Mouse (Mus musculus): ENCODE results near the gene Rin1. TPM values are rescaled to one million over a fixed set of nuclear protein-coding genes. Genes with fewer than 3 reads are reported as not detected.

Gene Rin1
- polyA plus RNA-seq, 1 experiment from 2014 or later = 1.4 TPM

DNA sequence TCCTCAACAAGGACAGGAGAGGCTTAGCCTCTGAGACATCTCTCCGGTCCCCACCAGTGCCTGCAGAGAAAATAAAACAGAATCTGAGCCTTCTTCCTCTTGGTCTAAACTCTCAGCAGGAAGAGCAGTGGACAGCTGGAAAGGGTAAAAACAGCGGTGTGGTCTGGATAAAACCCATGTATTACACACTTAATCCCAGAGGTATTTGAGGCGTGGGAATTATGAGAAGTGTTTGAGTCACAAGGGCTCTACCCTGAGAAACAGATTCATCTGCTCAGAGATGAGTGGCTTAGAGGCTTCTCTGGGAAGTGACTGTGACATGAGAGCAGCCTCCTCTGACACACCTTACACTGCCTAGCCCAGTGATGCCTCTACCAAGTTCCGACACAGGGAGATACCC lies 32.7 kb upstream of the Rin1 start:
- no peaks in the 10 kb centered on the region for H3K9me3 ChIP-seq (replicated peaks; ENCODE audit: control insufficient read depth, low read length)
- H3K4me1 ChIP-seq (ENCODE audit: control insufficient read depth, insufficient read depth, low read length) = no peaks in the 10 kb centered on the region
- no peak for DNase-seq (ENCODE audit: low spot score)
- H3K4me3 ChIP-seq (ENCODE audit: low read depth, low read length) = no peak overlapping the region
- no peak overlapping the region for H3K4me2 ChIP-seq (ENCODE audit: low read length)
- no peak for ATAC-seq
- H3K9ac ChIP-seq (ENCODE audit: low read length) = no peak overlapping the region
- no peaks in the 10 kb centered on the region for H3K36me3 ChIP-seq (ENCODE audit: control insufficient read depth, insufficient read depth, low read length)
- no peak overlapping the region for H3K27ac ChIP-seq (ENCODE audit: low read depth, low read length)
- H3K27me3 ChIP-seq (replicated peaks; ENCODE audit: control insufficient read depth, insufficient read depth, low read length) = no peaks in the 10 kb centered on the region; the same call in 1 of the 2 replicates
- 88% methylated on average over 4 of the region's 4 CpGs for WGBS

DNA sequence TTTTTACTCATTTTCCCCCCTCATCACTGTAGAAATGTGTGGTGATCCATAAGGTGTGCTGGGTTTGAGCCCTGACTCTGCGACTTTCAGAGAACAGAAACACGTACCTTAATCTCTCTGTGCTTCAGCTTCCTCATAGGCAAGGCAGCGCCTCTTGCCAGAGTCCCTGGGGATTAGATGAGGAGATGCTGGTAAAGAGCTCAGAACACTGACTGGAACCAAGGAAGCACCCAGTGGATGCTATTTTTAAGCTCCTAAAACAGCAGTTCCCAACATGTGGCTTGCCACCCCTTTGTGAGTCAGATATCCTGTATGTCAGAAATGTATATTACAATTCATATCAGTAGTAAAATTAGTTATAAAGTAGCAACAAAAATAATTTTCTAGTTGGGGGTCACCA lies 32.1 kb upstream of the Rin1 start:
- 83% methylated on average over 3 of the region's 3 CpGs for WGBS

DNA sequence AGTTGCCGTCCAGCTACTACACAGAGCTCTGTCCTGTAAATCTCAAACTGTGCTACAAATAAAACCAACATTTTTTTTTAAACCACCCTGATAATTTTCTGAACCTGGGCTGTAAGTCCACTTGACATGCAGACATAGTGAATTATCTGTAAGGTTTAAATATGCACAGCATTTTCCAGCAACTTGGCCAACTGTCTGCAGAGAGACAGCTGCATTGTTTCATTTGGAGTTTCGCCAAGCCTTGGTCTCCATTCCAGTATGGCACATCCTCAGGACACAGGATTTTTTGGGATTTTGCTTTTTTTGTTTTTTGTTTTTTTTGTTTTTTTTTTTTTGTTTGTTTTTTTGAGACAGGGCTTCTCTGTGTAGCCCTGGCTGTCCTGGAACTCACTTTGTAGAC lies 28.9 kb upstream of the Rin1 start:
- H3K4me3 ChIP-seq (ENCODE audit: low read depth, low read length) = no peak overlapping the region
- no peaks in the 10 kb centered on the region for H3K36me3 ChIP-seq (ENCODE audit: control insufficient read depth, insufficient read depth, low read length)
- no peak overlapping the region for H3K4me2 ChIP-seq (ENCODE audit: low read length)
- H3K9me3 ChIP-seq (replicated peaks; ENCODE audit: control insufficient read depth, low read length) = no peaks in the 10 kb centered on the region
- H3K27ac ChIP-seq (ENCODE audit: low read depth, low read length) = no peak overlapping the region
- DNase-seq (ENCODE audit: low spot score) = peak; percentile 33
- no peaks in the 10 kb centered on the region; the same call in 1 of the 2 replicates for H3K27me3 ChIP-seq (replicated peaks; ENCODE audit: control insufficient read depth, insufficient read depth, low read length)
- H3K9ac ChIP-seq (ENCODE audit: low read length) = no peak overlapping the region
- ATAC-seq = no peak
- H3K4me1 ChIP-seq (ENCODE audit: control insufficient read depth, insufficient read depth, low read length) = no peaks in the 10 kb centered on the region
- WGBS = 75% methylated on average over 2 of the region's 2 CpGs

More for the DNA sequence above, 32.1 kb upstream of the Rin1 start:
- H3K36me3 ChIP-seq (ENCODE audit: control insufficient read depth, insufficient read depth, low read length) = no peaks in the 10 kb centered on the region
- no peak overlapping the region for H3K27ac ChIP-seq (ENCODE audit: low read depth, low read length)
- DNase-seq (ENCODE audit: low spot score) (no peak), ATAC-seq (no peak)
- H3K4me3 ChIP-seq (ENCODE audit: low read depth, low read length) = no peak overlapping the region
- no peak overlapping the region for H3K4me2 ChIP-seq (ENCODE audit: low read length)
- H3K4me1 ChIP-seq (ENCODE audit: control insufficient read depth, insufficient read depth, low read length) = no peaks in the 10 kb centered on the region
- no peaks in the 10 kb centered on the region for H3K9me3 ChIP-seq (replicated peaks; ENCODE audit: control insufficient read depth, low read length)
- no peaks in the 10 kb centered on the region; the same call in 1 of the 2 replicates for H3K27me3 ChIP-seq (replicated peaks; ENCODE audit: control insufficient read depth, insufficient read depth, low read length)
- no peak overlapping the region for H3K9ac ChIP-seq (ENCODE audit: low read length)

DNA sequence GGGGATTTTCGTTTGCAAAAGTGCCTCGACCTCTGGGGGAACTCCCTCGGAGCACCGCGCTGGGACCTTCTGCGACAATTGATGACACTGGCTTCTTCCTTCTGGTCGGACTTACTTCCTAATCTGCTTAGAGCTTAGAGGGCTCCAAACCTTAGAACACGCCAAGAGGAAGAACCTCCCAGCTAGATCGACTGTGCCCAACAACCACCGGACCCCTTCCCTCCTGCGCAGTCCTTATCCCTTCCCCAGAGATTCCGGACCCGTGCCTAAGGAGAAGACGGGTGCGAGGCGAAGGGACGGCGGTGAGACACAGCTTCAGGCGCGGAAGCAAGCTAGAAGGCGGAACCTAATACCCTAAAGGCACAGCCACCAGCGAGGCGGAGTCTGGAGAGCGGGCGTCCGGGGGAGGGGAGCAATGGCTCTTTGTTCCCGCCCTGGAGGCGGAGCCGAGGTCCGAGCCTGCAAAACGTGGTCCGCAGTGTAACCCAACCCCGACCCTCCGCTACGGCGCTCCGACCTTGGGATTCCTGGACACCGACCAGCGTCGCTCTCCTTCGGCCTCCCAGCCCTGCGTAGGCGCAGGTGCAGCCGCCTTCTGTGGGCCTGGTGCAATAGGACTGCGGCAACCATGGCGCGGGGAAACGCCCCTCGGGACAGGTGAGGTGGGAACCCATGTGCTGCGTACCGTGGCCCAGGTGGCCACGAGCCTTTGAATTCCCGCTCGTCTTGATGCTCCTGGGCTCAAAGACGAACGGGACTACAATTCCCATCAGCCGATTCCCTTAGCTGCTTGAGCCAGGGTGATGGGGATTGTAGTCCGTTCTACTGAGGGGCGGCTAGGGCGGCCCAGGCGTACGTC lies 26.4 kb upstream of the Rin1 start, which contains the start of gene Slc29a2:
Slc29a2 (plus strand) TSS at position 240 of the 859 bp plus-strand sequence.
- ATAC-seq = peak; percentile 94
- Histone ChIP-seq H3K9ac (ENCODE audit: low read length) (peak within 1 kb of the TSS; percentile 84), H3K36me3 (ENCODE audit: control insufficient read depth, insufficient read depth, low read length) (peaks cover 15% of the 10 kb centered on the region), H3K4me1 (ENCODE audit: control insufficient read depth, insufficient read depth, low read length) (no peaks in the 10 kb centered on the region), H3K27ac (ENCODE audit: low read depth, low read length) (peak within 1 kb of the TSS; percentile 89), H3K27me3 (replicated peaks; ENCODE audit: control insufficient read depth, insufficient read depth, low read length) (no peaks in the 10 kb centered on the region), H3K4me3 (ENCODE audit: low read depth, low read length) (peak within 1 kb of the TSS; percentile 72), H3K4me2 (ENCODE audit: low read length) (peak within 1 kb of the TSS; percentile 78), H3K9me3 (replicated peaks; ENCODE audit: control insufficient read depth, low read length) (no peaks in the 10 kb centered on the region)
- under 1% methylated on average over 62 of the region's 62 CpGs for WGBS
- peak; percentile 95 for DNase-seq (ENCODE audit: low spot score)

DNA sequence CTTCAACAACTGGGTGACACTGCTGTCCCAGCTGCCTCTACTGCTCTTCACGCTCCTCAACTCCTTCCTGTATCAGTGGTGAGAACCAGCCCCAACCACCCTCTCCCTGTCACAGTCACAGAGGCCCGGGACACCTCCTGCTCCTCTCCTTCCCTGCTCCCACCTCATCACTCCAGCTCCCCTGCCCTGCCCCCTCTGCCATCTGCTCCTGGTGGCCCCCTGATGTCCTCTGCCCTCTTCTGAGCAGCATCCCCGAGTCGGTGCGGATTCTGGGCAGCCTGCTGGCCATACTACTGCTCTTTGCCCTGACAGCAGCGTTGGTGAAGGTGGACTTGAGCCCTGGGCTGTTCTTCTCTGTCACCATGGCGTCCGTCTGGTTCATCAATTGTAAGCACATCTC lies 24.2 kb upstream of the Rin1 start:
- Histone ChIP-seq H3K4me2 (ENCODE audit: low read length) (no peak overlapping the region), H3K4me1 (ENCODE audit: control insufficient read depth, insufficient read depth, low read length) (no peaks in the 10 kb centered on the region), H3K9me3 (replicated peaks; ENCODE audit: control insufficient read depth, low read length) (no peaks in the 10 kb centered on the region), H3K27me3 (replicated peaks; ENCODE audit: control insufficient read depth, insufficient read depth, low read length) (no peaks in the 10 kb centered on the region), H3K9ac (ENCODE audit: low read length) (no peak overlapping the region), H3K27ac (ENCODE audit: low read depth, low read length) (no peak overlapping the region), H3K4me3 (ENCODE audit: low read depth, low read length) (no peak overlapping the region), H3K36me3 (ENCODE audit: control insufficient read depth, insufficient read depth, low read length) (peaks cover 37% of the 10 kb centered on the region)
- DNase-seq (ENCODE audit: low spot score) (no peak), ATAC-seq (no peak)
- 90% methylated on average over 8 of the region's 8 CpGs for WGBS

DNA sequence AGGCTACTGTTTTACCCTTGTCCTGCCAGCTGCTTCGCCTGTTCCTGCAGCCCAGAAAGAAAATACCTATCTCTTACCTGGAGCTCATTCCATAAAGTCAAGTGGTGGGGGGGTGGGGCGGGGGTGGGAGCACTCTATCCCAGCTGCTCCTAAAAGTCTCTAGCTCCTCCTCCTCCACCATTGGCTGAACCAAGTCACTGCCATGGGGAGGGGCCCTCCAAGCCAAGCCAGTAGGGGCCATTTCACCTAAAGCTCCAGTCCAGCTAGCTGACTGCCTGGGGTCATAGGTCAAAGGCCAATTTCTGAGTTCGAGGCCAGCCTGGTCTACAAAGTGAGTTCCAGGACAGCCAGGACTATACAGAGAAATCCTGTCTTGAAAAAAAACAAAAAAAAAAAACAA lies 17.6 kb upstream of the Rin1 start:
- no peak overlapping the region for H3K9ac ChIP-seq (ENCODE audit: low read length)
- no peak for DNase-seq (ENCODE audit: low spot score)
- no peak overlapping the region for H3K4me3 ChIP-seq (ENCODE audit: low read depth, low read length)

DNA sequence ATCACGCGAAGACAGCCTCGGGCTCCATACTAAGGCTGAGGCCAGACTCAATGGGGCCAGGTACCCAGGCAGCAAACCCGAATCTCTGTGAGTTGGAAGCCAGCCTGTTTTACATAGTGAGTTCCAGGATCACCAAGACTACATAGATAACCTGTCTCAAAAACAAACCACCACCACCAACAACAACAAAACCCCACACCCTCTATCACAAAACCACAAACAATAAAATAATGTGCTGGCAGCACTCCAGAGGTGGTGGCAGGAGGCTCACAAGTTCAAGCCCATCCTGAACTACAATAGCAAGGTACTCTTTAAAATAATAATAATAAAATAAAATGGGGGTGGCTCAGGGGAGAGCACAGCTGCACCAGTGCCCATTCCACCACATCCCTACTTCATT lies 13.7 kb upstream of the Rin1 start:
- WGBS = 77% methylated on average over 4 of the region's 4 CpGs
- Histone ChIP-seq H3K9ac (ENCODE audit: low read length) (no peak overlapping the region), H3K4me1 (ENCODE audit: control insufficient read depth, insufficient read depth, low read length) (peaks cover 18% of the 10 kb centered on the region), H3K27me3 (replicated peaks; ENCODE audit: control insufficient read depth, insufficient read depth, low read length) (no peaks in the 10 kb centered on the region), H3K4me3 (ENCODE audit: low read depth, low read length) (no peak overlapping the region), H3K27ac (ENCODE audit: low read depth, low read length) (no peak overlapping the region), H3K9me3 (replicated peaks; ENCODE audit: control insufficient read depth, low read length) (no peaks in the 10 kb centered on the region), H3K36me3 (ENCODE audit: control insufficient read depth, insufficient read depth, low read length) (peaks cover 6% of the 10 kb centered on the region), H3K4me2 (ENCODE audit: low read length) (no peak overlapping the region)
- no peak for DNase-seq (ENCODE audit: low spot score)
- no peak for ATAC-seq

More for the DNA sequence above, 17.6 kb upstream of the Rin1 start:
- 85% methylated on average over 3 of the region's 3 CpGs for WGBS
- H3K4me2 ChIP-seq (ENCODE audit: low read length) = no peak overlapping the region
- no peaks in the 10 kb centered on the region for H3K9me3 ChIP-seq (replicated peaks; ENCODE audit: control insufficient read depth, low read length)
- H3K27me3 ChIP-seq (replicated peaks; ENCODE audit: control insufficient read depth, insufficient read depth, low read length) = no peaks in the 10 kb centered on the region
- H3K27ac ChIP-seq (ENCODE audit: low read depth, low read length) = no peak overlapping the region
- peaks cover 40% of the 10 kb centered on the region for H3K36me3 ChIP-seq (ENCODE audit: control insufficient read depth, insufficient read depth, low read length)
- H3K4me1 ChIP-seq (ENCODE audit: control insufficient read depth, insufficient read depth, low read length) = peaks cover 2% of the 10 kb centered on the region; the same call in 1 of the 2 replicates
- no peak for ATAC-seq

DNA sequence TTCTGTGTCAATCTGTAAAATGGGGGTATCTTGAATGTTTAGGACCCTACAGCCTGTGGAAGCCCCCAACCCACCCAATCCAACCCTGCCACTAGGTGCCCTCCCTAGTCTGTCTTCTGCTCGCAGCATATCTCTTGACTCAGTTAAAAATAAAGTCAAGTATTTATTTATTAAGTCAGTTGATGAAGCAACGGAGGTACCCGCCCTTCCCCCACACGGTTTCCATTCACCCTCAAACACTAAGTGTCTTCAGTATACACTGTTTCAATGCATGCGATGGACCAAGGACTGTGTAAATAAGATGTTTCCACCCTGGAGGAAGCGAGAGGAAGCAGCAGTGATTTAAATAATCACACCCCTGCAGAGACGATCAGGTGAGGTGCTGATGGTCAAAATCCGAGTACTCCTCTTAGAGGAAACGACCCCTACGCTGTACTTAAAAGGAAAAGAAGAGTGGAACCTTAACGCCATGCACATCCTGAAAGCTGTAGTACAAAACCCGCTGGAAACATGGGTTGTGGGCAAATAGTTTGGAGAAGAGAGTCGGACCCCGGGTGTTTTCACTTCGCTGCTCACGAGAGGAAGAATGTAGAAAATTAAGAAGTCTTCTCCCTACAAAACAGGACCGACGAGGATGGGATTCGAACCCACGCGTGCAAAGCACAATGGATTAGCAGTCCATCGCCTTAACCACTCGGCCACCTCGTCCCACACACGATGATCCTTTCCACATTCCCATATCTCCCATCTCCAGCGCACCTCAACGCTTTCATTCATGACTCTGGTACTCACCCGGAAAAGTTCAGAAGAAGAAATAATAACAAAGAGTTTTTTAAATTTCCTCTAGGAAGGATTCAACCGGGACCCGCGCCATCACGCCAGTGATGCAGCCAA lies 12.4 kb upstream of the Rin1 start:
- peak; percentile 57 for ATAC-seq

More for the DNA sequence above, 12.4 kb upstream of the Rin1 start:
- H3K27me3 ChIP-seq (replicated peaks; ENCODE audit: control insufficient read depth, insufficient read depth, low read length) = no peaks in the 10 kb centered on the region
- no peaks in the 10 kb centered on the region for H3K9me3 ChIP-seq (replicated peaks; ENCODE audit: control insufficient read depth, low read length)
- H3K9ac ChIP-seq (ENCODE audit: low read length) = peak overlapping the region; percentile 92
- peak overlapping the region; percentile 86 for H3K27ac ChIP-seq (ENCODE audit: low read depth, low read length)
- H3K36me3 ChIP-seq (ENCODE audit: control insufficient read depth, insufficient read depth, low read length) = peaks cover 4% of the 10 kb centered on the region; the same call in 1 of the 2 replicates
- H3K4me1 ChIP-seq (ENCODE audit: control insufficient read depth, insufficient read depth, low read length) = peaks cover 22% of the 10 kb centered on the region
- peak overlapping the region; percentile 98 for H3K4me2 ChIP-seq (ENCODE audit: low read length)
- 4% methylated on average over 32 of the region's 32 CpGs for WGBS
- DNase-seq (ENCODE audit: low spot score) = peak; percentile 92
- H3K4me3 ChIP-seq (ENCODE audit: low read depth, low read length) = peak overlapping the region; percentile 79

All from forebrain, embryonic 14.5 days (tissue).